Mouse (Mus musculus) frontal cortex, postnatal 14 days (tissue): ENCODE data around the gene Tra2a.
"Not testable (repeated sequence)": the region's sequence is repeated elsewhere in the genome, so short reads cannot be mapped to it uniquely, and the experiment has no call there.

Source experiments
- DNase-seq, 2 experiments: peaks; one replicate each; pipeline ENCODE4 v3.0.0; 2022; ENCODE audit warnings: low spot score in 2 of 2

Gene Tra2a

GRCm38 (mm10) chr6:49263847-49264243, at the start of gene Tra2a:
Gene Tra2a (minus strand): TSS chr6:49264033.
- peak; percentile 91 to 94 for DNase-seq

GRCm38 (mm10) chr6:49298286-49298685, 34.5 kb upstream of the Tra2a start:
- no peak for DNase-seq

DNA sequence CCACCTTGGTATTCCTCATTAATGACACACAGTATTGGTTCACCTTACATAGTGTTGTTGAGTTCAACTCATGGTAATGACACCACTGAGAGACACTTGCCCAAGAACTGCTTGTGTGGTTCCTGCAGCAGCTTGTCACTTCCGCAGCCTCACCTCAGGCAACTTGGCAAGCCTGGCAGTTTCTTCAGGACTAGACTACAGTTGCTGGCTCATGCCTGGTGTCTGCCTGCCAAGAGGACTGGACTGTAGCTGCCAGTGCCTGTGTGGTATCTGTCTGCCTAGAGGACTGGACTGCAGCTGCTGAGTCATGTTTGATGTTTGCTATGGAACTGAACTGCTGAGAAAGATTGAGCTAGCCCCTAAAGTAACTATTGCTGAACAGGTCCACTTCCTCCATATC, 18.3 kb upstream of the Tra2a start:
- DNase-seq: no peak

DNA sequence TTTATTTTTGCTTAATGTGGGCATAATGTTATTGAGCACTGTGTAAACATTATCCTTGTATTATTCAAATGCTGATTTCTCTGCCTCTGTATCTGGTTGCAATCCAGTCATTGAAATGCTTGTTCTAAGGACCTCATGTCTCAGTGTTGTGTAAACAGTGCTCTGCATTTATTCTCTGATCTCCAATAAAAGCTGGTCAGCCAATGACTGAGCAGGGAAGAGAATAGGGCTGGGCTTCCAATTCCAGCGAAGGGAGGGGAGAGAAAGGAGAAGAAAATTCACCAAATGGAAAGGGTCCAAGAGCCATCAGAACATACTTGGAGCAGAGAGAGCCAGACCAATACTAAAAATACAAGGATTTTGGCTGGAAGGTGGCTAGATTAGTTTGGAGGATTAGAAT, 17.1 kb upstream of the Tra2a start:
- no peak for DNase-seq

GRCm38 (mm10) chr6:49275296-49275695, 11.5 kb upstream of the Tra2a start:
- no peak for DNase-seq

GRCm38 (mm10) chr6:49274416-49275091, 10.7 kb upstream of the Tra2a start:
- DNase-seq: no peak

DNA sequence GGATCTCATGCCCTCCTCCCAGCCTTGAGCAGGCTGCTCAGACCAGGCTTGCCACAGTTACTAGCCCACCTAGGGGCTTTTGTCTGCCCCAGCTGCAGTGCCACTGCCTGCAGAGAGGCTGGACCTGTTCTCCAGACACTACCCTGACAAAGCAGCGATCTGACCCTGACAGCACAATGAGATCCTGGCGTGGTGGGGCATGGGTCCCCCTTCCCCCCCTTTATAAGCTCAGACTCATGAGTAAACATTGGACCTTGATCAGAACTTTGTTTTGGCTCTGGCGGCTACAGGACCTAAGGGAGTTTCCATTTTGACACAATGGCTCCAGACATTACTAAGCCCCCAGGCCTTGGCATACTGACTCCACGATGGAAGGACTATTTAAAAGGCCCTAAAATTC, 10.1 kb upstream of the Tra2a start:
- DNase-seq: no peak

- DNase-seq: no peak
Measured at GRCm38 (mm10) chr6:49272863-49273262, 9.0 kb upstream of the Tra2a start.

- no peak for DNase-seq
Measured at GRCm38 (mm10) chr6:49271815-49272214, 8.0 kb upstream of the Tra2a start.

DNA sequence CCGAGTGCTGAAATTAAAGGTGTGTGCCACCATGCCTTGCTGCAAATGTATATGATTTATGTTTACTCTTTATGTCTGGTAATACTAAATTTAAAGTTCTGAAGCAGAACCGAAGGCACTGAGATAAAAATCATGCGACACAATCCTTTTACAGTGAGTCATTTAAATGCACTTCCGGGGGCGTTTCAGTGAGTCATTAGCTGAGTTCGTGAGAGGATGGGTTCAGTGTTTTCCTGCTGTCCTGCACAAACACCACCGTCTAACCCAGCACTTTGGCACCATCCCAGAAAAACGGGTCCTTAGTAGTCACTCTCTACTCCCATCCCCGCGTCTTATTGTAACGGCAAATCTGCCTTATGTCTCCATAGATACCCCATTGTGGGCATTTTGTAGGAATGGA, 6.1 kb upstream of the Tra2a start:
- DNase-seq: no peak

DNA sequence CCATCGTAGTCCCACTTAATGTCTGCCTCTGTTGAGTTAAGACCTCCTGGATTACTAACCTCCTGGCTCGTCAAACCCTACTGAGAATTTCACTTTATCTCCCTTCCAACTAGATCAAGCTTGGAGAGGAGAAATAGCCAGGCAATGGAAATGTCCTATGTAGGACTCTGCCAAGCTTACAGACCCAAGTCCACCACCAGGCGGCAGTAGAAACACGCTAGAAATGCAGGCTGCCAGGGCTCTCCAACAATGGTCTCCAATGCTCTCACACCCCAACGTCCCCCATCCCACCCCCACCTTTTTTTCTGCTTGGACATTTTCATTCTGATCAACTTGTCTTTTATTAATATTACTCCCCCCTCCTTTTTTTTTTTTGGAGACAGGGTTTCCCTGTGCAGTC, 5.4 kb upstream of the Tra2a start:
- peak; percentile 33 to 70 for DNase-seq

GRCm38 (mm10) chr6:49267686-49268085, 3.9 kb upstream of the Tra2a start:
- DNase-seq: no peak

GRCm38 (mm10) chr6:49265207-49265606, 1.4 kb upstream of the Tra2a start:
- not testable (repeated sequence) for DNase-seq

DNA sequence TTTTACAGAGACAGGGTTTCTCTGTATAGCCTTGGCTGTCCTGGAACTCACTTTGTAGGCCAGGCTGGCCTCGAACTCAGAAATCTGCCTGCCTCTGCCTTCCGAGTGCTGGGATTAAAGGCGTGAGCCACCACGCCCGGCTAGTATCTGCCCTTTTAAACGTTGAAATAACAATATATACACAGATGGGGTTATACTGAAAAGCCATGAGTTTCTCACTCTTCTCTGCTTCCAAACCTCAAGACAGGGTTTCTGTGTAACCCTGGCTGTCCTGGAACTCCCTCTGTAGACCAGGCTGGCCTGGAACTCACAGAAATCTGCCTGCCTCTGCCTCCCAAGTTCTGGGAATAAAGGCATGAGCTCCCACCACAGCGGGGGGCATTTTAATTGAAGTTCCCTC, 613 bp upstream of the Tra2a start:
- DNase-seq: not testable (repeated sequence)

DNA sequence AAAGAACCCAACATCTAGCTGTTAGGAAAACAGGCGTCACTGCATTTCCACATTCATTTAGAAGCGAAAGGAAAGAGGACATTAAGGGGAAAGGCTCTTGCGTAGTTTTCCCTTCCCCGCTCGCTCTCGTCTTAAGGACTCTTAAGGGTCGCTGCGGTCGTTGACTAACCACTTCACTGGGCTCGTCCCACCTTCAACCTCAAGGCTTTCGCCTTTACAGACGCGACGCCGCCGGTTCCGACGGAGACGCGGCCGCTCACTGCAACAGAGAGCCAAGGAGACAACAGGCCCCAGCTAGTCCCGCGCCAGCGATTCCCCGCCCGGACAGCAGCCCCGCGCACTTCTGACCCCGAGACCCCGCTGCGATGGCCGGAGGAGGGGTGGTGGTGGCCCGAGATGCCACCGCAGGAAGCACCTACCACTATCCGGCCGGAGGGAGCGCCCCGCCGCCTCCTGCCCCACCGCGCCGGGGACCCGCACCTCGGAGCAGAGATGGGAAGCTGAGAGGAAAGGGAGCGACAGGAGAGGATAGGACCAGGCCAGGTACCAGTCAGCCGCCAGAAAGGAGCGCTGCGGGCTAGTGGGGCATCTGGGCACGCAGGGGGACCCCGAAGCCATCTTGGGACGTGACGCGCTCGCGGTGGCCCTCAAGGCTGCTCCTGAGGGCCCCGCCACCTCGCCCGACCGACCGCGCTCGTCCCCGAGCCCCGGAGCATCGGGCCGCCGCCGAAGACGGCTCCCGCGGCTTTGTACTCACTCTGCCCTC, 569 bp downstream of the Tra2a start:
- peak in 1 of 2 experiments; percentile 42 for DNase-seq

GRCm38 (mm10) chr6:49262421-49262820, 1.4 kb downstream of the Tra2a start:
- no peak for DNase-seq

DNA sequence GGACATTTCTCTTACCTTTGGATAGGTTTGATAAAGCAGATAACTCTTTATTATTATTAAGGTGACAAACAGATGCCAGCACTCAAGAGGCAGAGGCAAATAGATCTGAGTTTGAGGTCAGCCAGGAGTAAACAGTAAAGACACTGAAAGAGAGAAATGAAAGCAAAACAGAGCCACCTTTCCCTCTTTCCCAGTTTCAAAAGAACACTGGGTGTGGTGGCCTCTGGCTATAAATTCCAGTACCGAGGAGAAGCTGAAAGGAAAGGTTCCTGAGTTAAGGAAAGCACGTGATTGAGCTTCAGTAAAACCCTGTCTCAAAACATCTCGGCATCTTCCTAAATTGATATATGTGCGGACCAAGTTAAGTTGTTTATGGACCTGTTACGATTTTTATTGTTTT, 4.1 kb downstream of the Tra2a start:
- DNase-seq: no peak

DNA sequence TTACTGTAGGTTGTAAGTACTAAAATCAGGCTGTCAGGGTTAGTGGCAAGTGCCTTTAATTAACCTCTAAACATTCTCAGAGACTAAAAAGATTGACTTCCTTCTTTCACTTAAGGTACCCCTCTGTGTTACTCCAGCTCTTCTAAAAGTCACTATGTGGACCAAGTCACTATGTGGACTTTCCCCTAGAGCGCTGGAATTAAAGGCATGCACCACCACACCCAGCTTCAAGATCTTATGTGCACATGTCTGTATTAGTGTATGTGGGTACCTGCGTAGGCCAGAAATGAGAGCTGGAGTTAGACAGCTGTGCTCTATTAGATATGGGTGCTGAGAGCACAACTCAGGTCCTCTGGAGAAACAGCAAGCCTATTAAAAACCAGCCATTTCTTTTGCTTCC, 6.0 kb downstream of the Tra2a start:
- no peak for DNase-seq

DNA sequence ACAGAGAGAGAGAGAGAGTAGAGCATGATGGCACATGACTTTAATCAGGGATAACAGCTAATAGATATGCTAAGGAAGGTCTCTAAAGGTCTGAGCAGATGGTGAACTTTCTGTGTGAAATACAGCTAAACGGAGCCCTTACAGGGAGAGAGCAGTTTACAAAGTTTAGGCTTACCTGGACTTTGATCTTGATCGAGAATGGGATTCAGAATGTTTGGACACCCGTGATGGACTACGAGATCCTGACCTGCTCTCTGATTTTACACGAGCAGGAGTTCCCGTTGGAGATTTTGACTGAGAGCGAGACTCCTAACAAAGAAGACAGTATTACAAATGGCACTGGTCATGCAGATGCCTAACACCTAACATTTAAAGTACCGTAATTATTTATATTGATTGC, 11.6 kb downstream of the Tra2a start:
- DNase-seq: no peak

GRCm38 (mm10) chr6:49251199-49251598, 12.6 kb downstream of the Tra2a start:
- DNase-seq: no peak

DNA sequence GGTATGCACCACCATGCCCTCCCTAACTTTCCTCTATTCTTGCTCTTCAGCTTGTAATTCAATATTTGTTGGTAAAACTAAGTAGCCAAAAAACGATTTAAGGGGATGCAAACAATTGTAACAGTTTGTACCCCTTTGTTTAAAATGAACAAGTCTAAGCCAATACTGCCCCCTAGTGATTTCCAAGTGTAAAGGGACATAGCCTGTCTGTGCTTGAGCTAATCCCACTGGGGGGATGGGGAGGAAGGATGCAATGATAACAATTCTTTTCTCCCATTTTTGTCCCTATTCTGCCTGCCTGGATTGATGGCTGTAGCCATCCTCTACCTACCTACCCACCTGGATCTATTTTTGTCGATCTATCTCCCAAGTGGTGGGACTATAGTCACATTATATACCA, 16.6 kb downstream of the Tra2a start:
- DNase-seq: no peak

DNA sequence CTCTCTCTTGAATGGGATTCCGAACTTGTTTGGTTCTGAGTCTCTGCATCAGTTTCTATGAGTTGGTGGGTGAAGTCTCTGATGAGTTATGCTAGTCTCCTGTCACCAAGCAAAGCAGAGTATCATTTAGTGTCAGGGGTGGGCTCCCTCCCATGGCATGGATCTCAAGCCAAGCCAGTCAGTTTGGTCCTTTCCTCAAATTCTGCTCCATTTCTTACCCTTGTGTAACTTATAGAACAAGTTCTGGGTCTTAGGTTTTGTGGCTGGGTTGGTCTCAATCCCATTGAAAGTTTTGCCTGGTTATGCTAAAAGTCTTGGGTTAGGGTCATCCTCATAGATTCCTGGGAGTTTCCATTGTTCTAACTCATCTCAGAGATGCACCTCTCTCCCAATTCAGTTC, 21.5 kb downstream of the Tra2a start:
- no peak for DNase-seq

DNA sequence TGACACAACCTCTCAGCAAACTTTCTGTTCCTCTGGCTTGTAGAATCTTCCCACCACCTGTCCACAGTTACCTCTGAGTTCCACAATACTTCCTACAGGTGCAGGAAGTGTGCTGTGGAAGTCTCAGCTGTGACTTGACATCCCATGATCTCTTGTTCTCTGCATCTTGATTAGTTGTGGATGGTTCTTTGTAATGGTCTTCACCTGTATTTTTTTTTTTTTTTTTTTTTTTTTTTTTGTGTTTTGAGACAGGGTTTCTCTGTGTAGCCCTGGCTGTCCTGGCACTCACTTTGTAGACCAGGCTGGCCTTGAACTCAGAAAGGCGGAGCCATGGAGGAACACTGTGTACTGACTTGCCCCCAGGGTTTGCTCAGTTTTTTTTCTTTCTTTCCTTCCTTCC, 22.3 kb downstream of the Tra2a start:
- DNase-seq: no peak
